Mouse (Mus musculus) megakaryocyte progenitor cell, adult 5-6 weeks (primary cell): ENCODE data around the gene Nell1. TPM values are rescaled to one million over a fixed set of nuclear protein-coding genes. Genes with fewer than 3 reads are reported as not detected.
"Not testable (repeated sequence)": the region's sequence is repeated elsewhere in the genome, so short reads cannot be mapped to it uniquely, and the experiment has no call there.

Experiments
- ATAC-seq: replicated peaks from 2 replicates; pipeline ENCODE4 v1.8.0; 2016; ENCODE audit warnings: mild to moderate bottlenecking, moderate TSS enrichment, inconsistent platforms; ENCODE audit not compliant: poor library complexity
- total RNA-seq, 2 experiments: library from RNA; stranded (forward) in 1 of 2; stranded (reverse) in 1 of 2; fragments of 157-497, 149-512 nt in 1 of 2; fragments of 200-1000 nt in 1 of 2; gene quantifications; 2 replicates each; pipeline versions ENCODE4 v1.2.3 to v1.2.4; 2015 to 2017

Nell1 gene
- total RNA-seq (2015) (not detected in 2 replicates), total RNA-seq (2017) (not detected in 2 replicates)

DNA sequence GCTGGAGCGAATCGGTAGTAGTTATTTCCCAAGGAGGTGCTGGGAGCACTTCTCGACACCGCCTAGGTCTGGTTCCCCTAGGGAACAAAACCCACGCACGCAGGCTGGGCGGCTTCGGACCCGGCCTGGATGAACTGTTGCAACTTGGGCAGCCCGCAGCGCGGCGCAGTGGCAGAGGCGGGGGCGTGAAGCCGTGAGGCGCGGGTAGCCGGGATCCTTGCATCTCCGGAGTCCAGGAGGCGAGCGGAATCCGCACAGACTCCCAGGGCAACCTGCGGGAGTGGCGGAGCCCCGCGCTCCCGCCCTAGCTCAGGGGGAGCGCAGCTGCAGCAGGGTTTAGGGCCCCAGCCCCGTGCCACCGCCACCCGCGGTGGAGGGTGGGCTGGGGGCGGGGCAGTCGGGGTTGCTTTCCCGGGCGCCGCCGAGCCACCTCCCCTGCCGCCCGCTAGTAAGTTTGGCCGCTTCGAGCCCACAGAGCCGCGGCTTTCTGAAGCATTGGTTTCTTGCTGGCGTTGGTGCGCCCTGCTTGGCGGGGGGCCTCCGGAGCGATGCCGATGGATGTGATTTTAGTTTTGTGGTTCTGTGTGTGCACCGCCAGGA lies at the start of gene Nell1:
Nell1 (plus strand) TSS at position 24 of the 600 bp plus-strand sequence.
- ATAC-seq, result no peak

DNA sequence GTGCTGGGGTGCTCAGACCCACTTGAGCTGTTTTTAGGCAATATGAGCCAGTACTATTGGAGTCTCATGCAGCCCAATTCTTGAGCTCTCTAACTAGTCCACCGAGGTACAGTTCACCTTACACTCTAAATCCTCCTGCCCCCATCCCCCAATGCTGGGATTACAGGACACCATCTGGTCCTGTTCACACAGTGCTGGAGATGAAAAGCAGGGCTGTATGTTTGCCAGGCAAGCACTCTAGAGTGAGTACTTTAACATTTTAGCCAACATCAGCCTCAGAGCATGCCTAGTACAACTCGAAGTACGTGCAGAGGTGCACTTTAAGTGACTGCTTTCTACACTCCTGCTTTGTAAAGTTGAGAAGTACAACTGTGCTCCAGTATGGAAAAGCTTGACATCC lies 46.1 kb upstream of the Nell1 start:
- ATAC-seq, result no peak

DNA sequence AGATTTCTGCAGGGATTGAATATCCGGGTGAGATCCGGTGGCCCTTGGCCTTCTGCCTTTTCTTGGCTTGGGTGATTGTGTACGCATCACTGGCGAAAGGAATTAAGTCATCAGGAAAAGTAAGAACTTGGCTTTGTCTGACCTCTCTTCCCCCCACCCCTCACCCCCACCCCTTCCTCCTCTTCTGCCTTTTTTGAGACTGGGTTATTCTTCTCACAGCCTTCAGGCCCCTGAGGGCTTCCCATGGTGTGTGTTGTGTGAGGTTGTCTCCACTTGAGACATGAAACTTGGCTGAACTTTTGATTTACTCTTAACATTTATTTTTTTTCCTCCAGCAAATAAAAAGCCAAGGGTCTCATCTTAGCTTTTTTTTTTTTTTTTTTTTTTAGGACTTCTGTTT lies 44.7 kb upstream of the Nell1 start:
- ATAC-seq, result no peak

DNA sequence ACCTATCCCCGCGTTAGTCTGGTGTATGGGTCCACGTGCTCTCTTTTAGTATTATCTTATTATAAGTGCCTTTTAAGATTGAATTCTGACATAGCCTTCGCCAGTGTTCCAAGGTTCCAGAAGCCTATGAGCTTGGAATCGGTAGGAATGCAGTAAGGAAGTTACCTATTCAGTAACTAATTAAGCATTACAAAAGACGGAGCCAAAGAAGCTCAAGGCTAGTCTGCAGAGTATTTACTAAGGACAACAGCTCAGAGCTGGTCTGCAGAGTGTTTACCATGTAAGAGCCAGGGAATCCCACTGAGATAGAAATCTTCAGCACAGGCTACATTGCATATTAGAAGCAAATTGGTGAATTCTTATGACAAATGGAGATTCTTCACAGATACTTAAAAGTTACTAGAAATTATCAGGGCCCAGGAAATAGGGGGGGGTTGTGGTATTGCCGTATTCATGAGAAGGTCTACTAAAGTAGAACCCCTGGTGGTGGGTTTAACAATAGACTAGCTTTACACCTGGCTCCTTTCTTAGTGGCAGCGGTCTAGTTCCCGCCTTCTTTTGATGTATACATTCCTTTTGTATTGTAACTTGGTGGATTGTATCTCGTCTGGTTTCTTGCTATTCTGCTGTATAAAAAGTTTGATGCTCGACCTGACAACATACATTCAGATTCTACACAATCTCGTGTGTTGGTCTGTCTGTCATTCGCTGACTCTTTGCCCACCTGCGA lies 41.1 kb upstream of the Nell1 start:
- not testable (repeated sequence) for ATAC-seq

DNA sequence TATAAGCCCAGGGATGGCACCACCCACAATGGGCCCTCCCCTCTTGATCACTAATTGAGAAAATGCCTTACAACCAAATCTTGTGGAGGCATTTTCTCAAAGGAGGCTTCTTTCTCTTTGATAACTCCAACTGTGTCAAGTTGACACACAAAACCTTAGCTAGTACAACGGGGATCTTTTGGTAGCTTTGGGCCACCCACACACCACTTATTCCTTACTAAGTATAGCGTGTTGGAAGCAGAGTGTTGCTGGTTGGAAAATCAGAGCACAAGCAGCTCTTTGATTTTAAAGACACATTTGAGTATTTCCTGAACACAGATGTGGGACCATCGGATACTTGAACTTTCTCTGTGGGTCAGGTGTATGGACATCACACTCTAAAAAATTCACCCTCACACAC lies 37.8 kb upstream of the Nell1 start:
- no peak for ATAC-seq

DNA sequence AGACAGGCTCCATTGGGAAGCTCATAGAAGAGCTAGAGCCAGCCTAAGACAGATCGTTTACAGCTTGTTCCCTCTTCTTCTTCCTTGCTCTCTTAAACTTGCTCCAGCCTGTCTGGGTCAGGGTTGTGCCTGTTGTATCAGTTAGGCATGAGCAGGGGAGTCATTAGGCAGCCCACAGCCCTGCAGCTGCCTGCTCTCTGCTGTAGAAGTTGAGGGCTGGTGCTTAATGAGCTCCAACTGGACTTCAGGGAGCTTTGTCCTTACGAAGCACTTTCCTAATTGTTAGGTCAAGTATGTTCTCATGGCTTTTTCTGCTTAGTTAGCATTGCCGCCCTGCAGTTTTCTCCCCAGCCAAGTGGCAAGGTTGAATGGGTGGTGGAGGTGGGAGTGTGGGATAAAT lies 32.6 kb upstream of the Nell1 start:
- no peak for ATAC-seq

DNA sequence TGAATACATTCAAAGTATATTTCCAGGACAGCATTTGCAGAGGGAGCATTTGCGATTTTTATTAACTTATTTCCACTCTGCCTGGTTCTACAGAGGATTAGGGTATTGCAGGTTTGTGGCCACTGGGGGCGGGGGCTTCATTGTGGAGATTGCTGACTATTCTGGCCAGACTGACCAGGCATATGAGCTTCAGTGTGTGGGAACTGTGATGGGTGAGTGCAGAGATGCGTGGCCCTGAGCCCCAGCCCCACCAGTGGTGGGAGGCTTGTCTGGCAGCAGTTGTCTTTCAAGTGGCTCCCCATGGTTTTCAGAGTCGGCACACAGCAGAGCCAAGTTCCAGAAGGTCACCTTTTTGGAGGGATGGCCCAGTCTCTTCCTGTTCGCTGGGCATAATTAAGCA lies 32.2 kb upstream of the Nell1 start:
- no peak for ATAC-seq

DNA sequence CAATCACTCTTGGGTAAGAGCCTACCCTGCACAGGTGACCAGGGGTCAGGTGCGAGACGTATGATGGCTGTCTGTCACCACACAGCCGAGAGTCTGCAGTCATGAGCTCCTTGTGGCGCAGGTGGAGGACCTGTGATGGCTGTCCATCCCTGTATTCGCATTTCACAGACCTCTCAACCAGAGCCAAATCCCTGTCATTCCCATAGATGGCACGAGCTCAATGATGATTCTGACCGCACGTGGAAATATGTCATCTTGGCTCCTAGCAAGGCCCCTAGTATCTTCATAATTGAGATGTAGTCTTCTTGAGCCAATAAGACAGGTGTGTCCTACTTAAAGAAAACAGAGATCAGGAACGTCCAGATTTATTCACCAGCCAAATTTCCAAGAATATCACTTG lies 28.0 kb upstream of the Nell1 start:
- no peak for ATAC-seq

DNA sequence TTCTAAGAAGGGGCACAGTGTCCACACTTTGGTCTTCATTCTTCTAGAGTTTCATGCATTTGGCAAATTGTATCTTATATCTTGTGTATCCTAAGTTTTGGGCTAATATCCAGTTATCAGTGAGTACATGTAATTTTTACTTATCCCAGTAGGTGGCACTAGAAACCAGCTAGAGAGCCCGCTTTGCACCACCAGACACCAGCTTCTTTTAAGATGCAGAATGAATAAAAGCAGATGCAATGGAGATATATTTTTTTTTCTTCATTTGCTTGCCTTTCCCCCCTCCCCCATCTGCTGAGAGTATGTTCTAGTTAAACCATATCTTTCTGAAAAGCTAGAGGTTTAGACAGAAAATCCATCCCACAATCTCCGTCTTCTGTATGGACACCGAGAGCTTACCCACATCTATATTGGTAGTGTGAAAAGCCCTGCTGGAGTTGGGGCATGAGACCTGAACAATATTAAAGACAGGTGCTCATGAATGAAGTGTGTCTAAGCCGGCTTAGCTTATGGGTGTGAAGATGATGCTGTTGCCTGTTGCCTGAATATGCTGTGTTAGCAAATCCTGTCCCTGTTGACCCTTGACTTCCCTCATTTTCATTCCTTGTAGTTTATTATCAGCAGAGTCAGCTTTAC lies 21.0 kb upstream of the Nell1 start:
- ATAC-seq, result 0 out of 2 replicates have a peak, but pooled peaks have one; percentile 42

DNA sequence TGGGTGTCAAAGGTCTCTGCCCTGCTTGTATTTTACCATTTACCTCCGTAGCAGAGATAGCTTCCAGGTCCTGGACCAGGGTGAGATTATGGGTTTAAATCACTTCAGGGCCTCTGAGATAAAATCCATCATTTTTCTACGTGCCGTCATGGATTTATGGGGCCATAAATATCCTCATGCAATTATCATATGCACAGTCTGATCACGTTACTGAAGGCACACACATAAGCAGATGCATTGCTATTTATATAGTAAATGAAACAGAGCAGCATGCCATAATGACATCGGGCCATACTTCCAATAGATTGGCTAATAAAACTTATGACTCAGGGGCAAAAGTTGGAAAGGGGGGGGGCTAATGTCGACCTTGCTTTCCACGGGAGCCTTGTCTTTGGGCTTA lies 19.8 kb upstream of the Nell1 start:
- ATAC-seq, result no peak

DNA sequence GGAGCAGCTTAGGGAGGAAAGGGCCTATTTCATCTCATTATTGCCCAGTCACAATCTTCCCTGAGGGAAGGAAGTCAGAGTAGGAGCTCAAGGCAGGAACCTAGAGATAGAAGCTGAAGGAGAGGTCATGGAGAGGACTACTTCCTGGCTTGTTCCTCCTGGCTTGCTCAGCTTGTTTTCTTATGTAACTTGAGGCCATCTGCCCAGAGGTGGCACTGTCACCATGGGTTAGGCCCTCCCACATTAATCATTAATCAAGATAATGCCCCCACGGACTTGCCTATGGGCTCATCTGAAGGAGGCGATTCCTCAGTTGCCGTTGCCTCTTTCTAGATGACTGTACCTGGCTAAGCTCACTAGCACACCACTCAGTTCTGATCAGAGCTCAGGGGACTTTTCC lies 17.5 kb upstream of the Nell1 start:
- ATAC-seq, result no peak

DNA sequence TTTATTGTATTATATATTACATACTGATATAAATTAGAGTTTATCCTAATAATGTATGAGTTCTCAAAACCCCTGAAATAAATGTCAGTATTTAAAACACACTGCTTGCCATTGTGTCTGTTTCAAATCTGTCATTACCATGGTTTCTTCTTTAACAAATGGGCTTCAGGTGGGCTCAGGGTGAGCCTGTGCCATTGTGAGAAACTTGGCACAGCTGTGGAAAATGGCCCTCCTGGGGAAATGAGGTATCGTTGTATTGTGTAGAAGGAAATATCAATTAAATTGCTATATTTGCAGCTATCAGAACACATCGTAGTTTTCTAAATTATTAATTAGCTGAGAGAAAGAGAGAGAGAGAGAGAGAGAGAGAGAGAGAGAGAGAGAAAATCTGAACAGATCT lies 10.9 kb upstream of the Nell1 start:
- ATAC-seq, result no peak

DNA sequence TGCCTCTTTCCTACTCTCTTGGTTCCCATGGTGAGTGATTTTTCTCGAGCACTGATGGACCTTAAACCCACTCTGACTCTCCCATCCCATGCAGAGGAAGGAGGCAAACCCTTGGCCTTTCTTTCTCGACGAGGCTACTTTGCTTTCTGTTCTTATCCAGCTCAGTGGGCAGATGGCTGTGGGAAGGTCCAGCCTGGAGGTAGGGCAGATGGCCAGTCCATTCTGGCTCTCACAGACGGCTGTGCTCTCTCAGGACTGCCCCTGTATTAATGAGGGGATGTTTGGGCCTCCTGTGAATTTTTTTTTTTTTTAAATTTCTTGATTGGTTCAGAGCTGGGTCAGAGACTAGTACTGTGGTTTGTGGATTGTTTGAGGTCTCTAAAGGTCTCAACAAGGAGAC lies 5.1 kb upstream of the Nell1 start:
- no peak for ATAC-seq

DNA sequence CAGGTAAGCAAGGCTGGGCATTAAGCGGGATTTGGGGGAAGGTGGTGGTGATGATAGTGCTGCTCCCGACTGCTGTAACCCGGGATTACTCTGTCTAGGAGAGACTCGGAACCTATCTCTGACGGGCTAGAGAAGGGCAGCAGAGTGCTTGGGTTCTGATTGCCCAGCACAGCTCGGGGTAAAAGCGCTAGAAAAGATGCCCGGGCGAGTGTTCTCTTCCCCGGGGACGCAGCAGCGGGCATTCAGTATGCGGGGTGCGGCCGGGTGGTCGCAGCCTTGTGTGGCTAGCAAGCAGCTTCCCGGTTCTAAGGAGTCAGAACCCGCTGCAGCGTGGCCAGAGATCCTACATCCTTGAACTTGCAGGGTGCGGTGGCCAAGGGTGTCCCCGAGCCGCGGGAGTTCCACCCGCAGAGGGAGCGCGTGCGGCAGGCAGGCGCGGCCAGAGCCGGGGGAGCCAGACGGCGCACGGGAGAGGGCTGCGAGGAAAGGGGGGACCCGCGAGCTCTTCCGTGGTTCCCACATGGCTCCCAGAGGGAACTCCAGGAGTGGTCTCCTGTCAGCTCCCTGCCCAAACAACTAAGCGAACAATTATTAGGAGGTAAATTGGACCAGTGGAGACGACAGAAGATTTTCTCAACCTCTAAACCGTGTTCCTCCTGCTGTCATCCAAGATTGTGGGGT lies 917 bp downstream of the Nell1 start:
- ATAC-seq, result no peak

DNA sequence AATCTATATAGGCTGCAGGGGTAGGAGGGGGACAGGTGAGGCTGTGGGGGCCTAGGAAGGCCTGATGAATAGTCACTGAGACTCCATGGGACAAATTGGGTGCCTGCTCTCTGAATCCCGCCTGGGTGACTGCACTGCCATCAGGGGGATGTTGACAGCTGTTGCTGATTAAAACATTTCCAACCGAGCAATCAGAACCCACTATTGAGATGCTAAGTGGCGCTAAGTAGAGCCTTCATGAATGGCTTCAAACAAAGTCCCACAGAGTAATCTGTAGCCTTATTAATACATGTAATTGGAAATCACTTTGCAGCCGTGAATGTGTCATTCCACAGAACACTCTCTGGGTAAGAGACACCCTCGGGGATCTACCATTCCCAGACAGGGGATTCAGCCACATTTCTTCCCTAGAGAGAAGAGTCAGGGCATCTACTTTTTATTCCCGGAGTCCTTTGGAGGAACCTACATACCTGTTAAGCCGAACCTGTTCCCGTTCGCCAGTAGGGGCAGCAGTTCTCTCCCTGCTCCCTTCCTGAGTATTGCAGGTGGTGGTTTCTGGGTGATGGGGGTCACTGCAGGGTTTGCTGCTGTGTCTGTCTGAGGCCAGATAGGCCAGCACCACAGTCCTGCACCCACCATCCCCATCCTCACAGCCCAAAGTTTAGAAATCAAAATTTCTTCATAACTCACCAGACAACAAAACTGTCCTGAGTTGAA lies 7.0 kb downstream of the Nell1 start:
- no peak for ATAC-seq

DNA sequence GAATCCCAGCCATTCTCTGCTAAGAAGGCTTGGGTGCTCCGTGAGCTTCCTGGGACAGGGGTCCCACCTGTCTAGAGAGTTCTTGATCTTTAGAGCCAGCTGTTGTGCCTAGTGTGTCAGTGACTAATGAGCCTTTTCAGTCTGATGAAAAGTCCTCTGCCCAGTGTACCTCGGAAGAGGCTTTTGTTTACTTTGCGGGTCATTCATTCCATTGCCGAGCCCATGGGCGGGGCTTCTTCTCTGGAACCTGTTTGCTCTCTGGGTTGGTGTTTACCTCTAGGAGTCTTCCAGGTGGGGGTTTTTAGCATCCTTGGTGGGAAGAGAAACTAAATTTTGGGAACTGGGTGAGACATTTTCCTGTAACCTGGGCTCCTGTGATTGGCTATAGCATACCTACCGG lies 10.0 kb downstream of the Nell1 start:
- ATAC-seq, result no peak

DNA sequence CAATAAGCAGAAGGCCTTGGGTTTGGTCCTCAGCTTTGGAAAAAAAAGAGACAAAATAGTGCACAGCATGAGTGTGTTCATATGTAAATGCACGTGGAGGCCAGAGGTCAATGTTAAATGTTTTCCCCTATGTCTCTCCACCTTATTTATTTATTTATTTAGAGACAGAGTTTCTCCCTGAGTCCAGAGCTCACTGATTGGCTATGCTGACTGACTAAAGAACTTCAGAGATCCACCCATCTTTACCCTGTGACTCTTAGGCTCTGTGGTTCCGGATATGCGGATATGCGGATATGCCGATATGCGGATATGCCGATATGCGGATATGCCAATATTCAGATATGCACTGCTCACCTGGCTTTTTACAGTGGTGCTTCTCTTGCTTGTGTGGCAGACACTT lies 11.3 kb downstream of the Nell1 start:
- ATAC-seq, result no peak

DNA sequence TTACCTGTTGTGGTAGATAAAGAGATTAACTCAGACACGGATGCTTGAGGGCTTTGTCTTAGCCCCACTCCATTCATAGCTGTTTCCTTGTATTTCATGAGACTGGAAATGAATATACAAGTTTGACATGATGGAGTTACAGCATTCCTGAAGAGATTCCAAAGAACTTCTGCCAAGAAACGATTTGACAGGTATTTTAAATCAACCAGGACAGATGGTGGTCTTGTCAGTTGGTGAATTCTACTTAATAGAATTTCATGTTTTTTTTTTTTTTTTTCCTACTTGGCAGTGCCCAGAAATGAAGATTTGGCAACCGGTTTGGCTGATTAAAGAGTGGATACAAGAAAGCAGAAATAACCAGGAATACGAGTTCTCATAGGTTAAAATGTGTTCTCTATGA lies 24.7 kb downstream of the Nell1 start:
- no peak for ATAC-seq

DNA sequence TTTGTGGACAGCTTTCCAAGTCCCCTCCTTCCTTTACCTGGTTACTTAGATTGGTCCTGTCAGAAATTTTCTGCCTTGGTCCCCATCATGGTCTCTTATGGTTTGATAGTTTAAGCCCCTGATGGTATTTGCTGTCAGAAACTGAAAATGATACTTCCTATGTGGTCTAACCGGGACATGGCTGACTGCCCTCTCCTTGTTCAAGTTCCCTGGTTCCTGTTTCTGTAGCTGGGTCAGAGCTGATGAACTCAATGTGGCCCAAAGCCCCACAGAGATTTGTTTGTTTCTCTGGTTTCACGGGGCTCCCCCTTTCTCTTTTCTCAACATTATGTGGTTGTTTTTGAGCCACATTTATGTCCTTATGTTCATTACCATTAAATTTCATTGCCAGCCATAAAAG lies 30.6 kb downstream of the Nell1 start:
- ATAC-seq, result no peak

DNA sequence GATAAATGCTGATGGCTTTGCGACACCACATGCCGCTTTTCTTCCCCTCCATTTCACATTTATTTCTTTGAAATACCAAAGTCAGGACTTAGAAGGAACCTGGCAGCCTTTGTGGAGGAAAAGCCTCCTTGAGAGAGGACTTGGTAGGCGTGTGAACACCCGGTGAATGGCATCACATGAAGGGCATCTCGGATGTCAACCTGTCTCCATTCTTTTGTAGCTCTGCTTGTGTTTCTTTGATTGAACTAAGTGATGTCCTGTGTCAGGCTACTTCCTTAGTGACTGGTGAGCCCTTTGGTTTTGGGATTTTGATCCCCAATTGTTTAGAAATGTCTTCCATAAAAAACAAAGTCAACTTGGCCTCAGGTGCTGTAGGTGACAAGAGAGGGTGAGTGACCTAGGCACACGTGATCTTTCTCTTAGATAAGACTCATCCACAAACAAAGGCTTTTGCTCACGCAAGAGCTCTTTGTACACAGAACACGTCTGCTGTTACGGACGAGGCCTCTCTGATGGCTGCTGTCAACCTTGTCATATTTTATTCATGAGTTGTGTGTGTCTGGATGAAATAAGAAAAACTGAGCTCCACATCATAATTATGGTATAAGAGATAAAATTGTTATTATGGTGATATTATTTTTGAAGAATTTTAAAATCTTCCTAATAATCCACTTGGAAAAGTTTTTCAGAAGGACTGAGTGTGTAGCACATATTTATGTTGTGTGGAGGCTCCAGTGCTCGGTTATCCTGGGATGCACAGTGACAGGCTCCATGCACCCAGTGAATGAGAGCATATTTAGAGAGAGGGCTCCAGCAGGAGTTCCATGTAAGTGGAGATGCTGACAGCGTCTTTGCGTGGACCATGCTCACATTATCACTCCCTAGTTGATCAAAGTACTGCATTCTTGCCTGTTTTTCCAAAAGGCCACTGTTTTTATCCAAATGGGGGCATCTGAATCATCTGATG lies 60.8 kb downstream of the Nell1 start:
- no peak for ATAC-seq
